Mouse (Mus musculus): ENCODE measurements around the gene Gm14698.
"Not testable (repeated sequence)": the region's sequence is repeated elsewhere in the genome, so short reads cannot be mapped to it uniquely, and the experiment has no call there.

The Gm14698 gene

DNA sequence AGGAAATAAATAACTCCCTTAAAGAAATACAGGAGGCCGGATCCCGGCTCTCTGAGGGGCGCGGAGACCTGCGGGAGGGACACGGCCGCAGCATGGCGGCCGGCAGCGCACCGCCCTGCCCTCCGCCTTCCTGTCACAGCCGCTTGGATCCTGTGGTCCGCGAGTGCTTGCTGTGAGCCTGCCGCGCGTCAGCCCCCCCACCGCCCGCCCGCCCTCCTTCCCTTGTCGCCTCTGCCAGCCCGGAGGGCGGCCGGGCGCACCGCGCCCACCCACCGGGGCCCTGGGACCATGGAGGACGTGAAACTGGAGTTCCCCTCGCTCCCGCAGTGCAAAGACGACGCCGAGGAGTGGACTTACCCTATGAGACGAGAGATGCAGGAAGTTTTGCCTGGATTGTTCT lies at the start of gene Gm14698:
Gm14698 (plus strand) TSS at position 35 of the 400 bp plus-strand sequence.
- DNase-seq (ENCODE audit: low read depth, low spot score), result not testable (repeated sequence)

DNA sequence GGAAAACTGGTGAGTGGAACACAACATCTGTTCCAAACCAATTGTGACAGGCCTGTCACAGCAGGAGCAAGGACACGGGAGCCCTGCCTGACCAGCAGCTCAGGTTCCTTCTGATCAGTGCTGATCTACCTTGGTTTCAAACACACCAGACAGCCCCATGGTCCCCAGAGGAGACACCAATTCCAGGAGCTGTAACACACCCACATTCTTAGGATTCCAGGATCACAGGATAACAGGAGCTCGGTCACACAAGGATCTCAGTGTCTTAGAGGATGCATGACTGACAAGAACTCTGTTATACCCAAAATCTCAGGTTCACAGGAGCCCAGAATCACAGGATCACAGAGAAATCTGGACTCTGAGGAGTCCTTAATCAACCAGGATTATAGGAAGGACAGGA lies 444 bp upstream of the Gm14698 start:
- DNase-seq (ENCODE audit: low read depth, low spot score), result not testable (repeated sequence)

DNA sequence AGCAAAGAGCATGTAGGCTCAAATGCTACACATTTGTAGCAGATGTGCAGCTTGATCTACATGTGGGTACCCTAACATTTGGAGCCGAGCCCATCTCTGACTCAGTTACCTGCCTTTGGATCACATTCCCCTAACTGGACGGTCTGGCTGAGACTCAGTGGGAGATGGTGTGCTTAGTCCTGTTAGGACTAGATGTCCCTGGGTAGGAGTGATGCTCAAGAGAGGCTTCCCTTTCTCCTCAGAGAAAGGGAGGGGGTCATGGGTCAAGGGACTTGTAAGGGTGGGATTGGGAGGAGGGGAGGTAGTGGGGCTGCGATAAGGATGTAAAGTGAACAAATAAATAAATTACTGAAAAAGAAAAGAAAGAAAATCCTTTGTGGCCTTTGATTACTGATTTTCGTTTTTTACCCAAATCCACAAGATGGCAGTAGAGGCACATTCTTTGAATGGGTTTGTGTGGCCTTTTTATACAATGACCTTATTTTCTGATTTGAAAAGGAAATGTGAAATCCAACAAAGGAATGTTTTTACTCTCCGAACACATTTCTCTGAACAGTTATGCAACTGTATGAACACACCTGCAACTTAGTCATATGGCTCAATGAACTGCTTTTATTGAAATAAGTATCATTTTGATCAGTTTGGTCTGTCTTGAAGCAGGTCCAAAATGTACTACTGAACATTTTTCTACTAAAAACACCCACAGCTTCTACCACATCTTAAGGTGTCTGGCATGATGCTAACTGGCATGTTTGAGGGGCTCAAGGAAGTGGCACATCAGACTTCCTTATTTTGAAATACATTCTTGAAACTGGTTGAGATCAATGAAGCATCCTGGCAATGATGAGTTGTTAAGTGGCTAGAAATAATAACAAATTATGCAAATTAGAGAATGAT lies 18.9 kb downstream of the Gm14698 start:
- DNase-seq (ENCODE audit: low read depth, low spot score), result peak; percentile 29

DNA sequence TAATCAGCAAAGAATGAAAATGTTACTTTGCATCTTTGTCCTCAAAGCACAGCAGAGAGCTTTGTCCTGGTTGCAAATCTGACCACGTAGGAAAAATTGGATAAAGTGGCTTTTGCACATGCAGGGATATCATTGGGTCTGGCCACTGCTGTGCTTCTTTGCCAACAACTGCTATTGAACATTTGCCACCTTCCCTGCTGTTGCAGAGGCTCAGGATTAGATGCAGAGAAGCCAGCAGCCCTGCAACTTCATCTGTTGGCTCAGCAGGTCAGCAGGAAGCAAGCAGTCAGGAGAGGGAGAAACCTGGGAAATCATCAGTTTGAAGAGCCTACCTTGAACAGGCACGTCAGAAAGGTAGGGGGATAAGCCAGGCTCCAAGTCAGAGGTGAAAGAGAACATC lies 44.3 kb downstream of the Gm14698 start:
- DNase-seq (ENCODE audit: low read depth, low spot score), result no peak
